Mouse (Mus musculus): ENCODE measurements around the gene Edar.

The Edar gene

GRCm38 (mm10) chr10:58648787-58649186, 26.7 kb downstream of the Edar start:
- DNase-seq: no peak

GRCm38 (mm10) chr10:58644671-58645070, 30.8 kb downstream of the Edar start:
- DNase-seq: no peak

GRCm38 (mm10) chr10:58644194-58644593, 31.3 kb downstream of the Edar start:
- peak; percentile 44 for DNase-seq

- no peak for DNase-seq
Measured at GRCm38 (mm10) chr10:58643001-58643400, 32.5 kb downstream of the Edar start.

DNA sequence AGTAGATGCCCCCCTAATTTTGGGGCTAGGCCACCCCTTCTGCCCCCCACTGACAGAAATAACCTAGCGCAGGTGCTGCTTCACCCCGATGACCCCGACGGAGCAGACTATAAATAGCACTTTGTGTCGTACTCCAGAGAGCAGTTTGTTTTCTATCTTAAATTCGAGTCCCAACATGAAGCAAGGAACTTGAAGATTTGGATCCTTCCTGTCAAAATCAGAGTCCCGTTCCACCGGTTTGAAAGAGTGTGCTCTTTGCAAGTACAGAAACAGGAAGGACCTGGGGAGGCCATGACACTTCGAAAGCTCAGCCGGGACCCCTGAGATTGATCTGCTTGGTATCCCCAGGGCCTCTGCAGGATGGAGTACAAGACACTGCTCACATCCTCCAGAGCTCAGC, 33.8 kb downstream of the Edar start:
- no peak for DNase-seq

GRCm38 (mm10) chr10:58640446-58641400, 34.7 kb downstream of the Edar start:
- no peak for DNase-seq

DNA sequence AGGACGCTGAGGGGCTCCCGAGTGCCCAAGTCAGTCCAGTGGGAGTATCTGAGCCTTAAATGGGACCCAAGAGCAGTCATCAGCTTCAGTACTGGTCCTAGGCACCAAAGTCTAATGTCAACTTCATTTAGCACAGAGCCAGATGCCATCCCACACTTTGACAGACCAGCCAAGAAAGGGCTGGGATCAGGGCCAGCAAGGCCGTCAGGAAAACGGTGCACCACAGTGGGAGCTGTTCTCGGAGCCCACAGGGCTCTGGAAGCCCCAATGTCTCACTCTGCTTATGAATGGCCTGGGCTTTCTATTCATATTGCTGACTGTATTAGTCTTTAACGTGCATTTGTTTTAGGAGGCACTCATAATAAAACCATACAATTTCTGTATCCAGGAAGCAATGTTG, 36.2 kb downstream of the Edar start:
- peak; percentile 22 for DNase-seq

- no peak for DNase-seq
Measured at GRCm38 (mm10) chr10:58636431-58637080, 38.9 kb downstream of the Edar start.

- no peak for DNase-seq
Measured at GRCm38 (mm10) chr10:58633507-58633906, 41.9 kb downstream of the Edar start.

DNA sequence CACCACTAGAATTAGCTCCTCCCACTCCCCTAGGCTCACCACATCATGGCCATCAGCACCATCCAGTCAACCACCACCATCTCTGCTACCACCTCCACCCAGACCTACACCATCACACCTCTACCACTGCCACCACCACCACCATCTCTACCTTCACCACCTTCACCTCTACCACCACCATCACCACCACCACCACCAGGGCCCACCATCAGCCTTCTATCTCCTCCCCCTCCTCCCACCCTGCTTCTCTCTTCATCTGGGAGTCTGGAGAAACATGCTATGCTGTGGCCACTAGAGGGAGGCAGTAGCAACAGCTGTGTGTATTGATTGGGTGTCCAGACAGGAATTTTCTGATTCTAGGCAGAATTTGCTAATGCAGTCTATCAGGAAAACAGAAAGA, 47.9 kb downstream of the Edar start:
- no peak for DNase-seq

GRCm38 (mm10) chr10:58624848-58625711, 50.4 kb downstream of the Edar start:
- DNase-seq: no peak

DNA sequence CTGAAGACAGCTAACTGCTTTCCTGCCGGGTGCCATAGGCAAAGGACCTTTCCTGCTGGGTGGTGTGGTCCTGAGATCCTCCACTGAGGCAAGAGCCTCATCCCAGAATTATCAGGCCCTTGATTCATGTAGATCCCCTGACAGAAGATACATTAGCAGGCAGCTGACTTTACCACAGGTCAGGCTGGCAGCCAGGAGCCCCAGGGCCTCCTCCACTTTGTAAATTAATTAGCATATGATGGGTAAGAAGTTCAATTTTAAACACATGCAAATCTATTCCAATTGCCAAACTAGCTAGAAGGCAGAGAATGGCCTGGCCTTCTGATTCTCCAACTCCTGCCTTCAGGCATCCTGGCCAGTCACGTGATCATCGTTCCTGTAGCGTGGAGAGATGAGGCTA, 56.2 kb downstream of the Edar start:
- peak; percentile 16 for DNase-seq

DNA sequence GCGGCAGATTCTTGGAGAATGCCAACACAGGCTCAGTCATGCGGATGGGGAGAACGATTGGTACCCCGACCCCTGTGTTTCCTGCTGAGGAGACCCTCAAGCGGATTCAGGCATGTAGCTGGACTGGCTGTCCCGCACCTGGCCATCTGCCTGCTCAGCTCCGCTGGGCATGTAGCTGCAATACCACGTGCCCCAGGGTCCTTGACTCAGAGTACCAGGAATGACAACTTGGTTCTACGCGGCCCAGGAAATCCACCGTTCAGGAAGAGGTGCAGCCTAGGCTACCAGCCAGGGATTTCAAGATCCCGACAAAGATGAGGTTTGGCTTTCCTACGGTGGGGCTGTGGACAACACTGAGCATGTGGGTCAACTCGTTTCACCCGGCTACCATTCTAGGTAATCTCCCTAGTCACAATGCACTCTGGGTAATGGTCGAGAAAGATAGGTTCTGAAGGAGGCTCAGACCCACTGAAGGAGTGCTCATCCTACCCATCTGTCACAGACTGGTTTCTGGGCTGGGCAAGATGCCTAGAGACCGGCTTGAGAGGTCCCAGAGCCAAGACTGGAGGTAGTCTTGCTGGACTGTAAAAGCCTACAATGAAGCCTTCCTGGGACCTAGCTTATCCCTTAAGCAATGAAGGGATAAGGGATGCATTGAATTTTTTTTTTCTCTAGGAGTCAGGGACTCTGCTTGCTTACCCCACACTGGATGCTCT, 56.8 kb downstream of the Edar start:
- DNase-seq: peak; percentile 73

DNA sequence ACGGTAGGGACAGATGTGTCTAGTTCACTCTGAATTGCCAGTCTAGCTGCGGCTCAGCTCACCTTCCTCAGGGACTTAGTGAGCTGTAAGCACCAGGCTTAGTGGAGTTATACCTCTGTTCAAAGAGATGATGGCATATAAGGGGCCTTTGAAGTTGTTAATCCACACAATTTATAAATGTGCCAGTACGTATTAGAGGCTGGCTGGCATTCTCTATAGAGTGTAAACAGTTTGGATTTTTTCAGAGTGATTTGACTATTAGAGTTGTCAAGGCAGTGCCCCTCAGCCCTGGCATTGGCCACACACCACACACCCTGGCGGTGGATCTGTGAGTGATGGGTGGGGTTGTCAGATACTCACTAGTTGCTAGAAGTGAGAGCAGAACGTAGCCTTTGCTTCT, 58.9 kb downstream of the Edar start:
- DNase-seq: no peak

- no peak for DNase-seq
Measured at GRCm38 (mm10) chr10:58614601-58615000, 60.9 kb downstream of the Edar start.

GRCm38 (mm10) chr10:58610484-58611261, 64.8 kb downstream of the Edar start:
- no peak for DNase-seq

DNA sequence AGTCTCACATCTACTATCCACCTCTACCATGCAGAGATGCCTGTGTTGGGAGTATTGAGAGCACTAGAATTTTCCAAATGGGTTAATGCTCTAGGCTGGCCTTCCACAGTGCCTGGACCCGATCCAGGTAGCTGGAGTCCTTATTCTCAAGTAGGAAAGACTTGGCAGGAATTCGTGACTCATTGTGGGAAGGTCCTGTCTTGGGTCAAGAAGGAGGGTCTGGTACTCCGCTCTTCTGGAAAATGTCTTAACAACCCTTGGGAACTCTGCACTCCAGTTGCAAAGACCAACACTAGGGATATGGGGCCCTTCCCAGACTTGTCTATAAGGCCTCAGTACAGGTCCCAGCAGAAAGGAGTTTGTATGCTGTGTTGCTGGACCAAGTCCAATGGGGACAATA, 66.6 kb downstream of the Edar start:
- DNase-seq: no peak

DNA sequence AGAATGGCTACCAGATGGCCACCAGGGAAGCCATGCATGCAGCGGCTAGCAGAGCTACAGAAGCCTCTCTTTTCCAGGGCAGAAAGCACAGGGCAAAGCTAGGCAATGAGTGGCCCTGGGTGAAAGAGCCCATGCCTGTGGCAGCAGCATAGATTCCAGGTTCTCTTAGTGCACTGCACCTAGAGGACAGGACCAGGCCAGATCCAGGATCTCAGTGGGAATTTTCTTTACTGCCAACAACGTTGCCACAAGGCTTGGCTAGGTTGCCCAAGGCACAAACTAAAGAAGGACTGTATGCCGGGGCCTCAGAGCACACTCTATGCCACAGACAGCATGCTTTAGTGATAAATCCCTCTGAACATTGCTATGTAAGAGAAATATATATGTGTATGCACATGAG, 69.1 kb downstream of the Edar start:
- no peak for DNase-seq

GRCm38 (mm10) chr10:58604779-58605178, 70.7 kb downstream of the Edar start:
- peak; percentile 35 for DNase-seq

DNA sequence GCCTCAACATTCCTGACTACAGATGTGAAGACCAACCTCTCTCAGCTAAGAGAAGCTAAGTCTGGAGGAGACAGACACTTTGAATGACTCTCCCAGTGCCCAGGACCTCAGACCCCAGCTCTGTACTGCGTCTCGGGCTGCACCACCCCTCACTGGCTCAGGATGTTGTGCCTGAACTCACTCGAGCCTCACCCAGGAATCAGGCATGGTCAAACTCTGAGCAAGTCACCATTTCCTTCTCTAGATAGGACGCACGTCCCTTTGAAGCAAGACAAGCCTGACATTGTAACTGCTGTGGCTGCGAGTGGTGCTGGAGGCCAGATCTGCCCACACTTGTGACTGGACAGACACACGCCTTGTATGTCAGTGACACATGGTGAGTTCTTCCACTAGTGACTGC, 73.5 kb downstream of the Edar start:
- DNase-seq: no peak

- DNase-seq: peak; percentile 43
Measured at GRCm38 (mm10) chr10:58601431-58601901, 74.0 kb downstream of the Edar start.

DNA sequence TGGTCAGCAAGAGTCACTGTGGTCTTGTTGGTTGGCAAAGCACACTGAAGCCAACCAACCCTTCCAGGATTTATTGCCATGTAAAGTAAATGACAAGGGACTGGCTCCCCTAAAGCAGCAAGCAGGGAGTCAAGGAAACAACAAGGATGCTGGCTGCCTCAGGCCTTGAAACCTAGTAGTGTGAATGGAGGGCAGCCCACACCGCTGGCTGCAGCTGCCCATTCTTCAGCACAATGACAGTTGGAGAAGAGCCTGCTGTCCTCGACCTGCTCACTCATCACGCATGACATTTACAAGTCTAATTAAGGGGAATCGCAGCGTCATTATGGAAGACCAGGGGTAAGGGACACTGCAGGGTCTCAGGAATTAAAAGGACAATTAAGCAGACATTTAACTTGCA, 74.5 kb downstream of the Edar start:
- DNase-seq: no peak

All from cerebellum, adult 11 months (tissue).